ENCODE assay signal across 9 mouse cellular contexts in the genomic region with DNA sequence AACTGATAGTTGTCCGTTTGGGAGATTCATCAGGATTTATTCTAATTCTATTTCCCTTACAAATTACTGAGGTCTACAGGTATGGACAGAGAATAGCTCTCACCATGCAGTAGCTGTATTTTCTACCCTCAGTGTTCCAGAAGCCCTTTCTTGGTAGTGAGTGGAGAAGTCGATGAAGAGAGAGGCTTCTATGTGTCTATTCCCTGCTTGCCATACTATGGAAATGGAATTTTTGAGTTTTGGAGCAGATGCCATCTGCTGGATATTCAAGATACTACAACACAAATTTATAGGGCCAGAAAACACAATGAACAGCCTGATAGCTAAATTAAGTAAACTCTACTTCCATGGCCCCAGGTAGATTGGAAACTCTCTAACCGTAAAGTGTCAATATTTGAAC.
DNase-seq lines count a peak whose midpoint lies in the region; ATAC-seq and TF ChIP-seq lines count a peak whose summit lies in the region.
"Had no signal": no experiment of that assay in that cellular context is flagged by ENCODE, and none has a peak within 500 bp of the region (broad histone marks: within the 10 kb centered on the region; RNA-seq: fewer than 3 reads in every experiment).

No protein-coding gene starts in this region.

- no peak overlapping the region for H3K9ac ChIP-seq in intestine, embryonic 16.5 days (ENCODE audit: low read depth, low read length)
- no peak overlapping the region for H3K9ac ChIP-seq in neural tube, embryonic 15.5 days (replicated peaks)

- no peak overlapping the region for H3K4me2 ChIP-seq in intestine, embryonic 16.5 days (ENCODE audit: low read depth, low read length)
- peak overlapping the region; percentile 11; the same call in 1 of the 2 replicates for H3K4me2 ChIP-seq in neural tube, embryonic 15.5 days

- WGBS in intestine, embryonic 16.5 days = 26% methylated on average over 3 of the region's 3 CpGs
- WGBS in neural tube, embryonic 15.5 days = 24% methylated on average over 3 of the region's 3 CpGs

- ATAC-seq in intestine, embryonic 16.5 days = peak; percentile 50; the same call in 1 of the 2 replicates
- peak; percentile 90 for ATAC-seq in neural tube, embryonic 15.5 days (ENCODE audit: low FRiP score)

- H3K9me3 ChIP-seq in intestine, embryonic 16.5 days (ENCODE audit: control insufficient read depth, low read length) = no peaks in the 10 kb centered on the region
- no peaks in the 10 kb centered on the region for H3K9me3 ChIP-seq in neural tube, embryonic 15.5 days (replicated peaks)

- no peaks in the 10 kb centered on the region for H3K4me1 ChIP-seq in intestine, embryonic 16.5 days (ENCODE audit: control insufficient read depth, insufficient read depth, low read length)
- H3K4me1 ChIP-seq in neural tube, embryonic 15.5 days = peaks cover 12% of the 10 kb centered on the region

- H3K4me3 ChIP-seq in layer of hippocampus, adult 2 months = no peak overlapping the region; the same call in 1 of the 2 replicates
- no peak overlapping the region for H3K4me3 ChIP-seq in intestine, embryonic 16.5 days (ENCODE audit: low read length)
- H3K4me3 ChIP-seq in neural tube, embryonic 15.5 days (replicated peaks) = no peak overlapping the region
- H3K4me3 ChIP-seq: myocyte had no signal

- H3K36me3 ChIP-seq in intestine, embryonic 16.5 days (ENCODE audit: control insufficient read depth, insufficient read depth, low read length) = no peaks in the 10 kb centered on the region
- H3K36me3 ChIP-seq in neural tube, embryonic 15.5 days = no peaks in the 10 kb centered on the region

- no peaks in the 10 kb centered on the region for H3K27me3 ChIP-seq in intestine, embryonic 16.5 days (replicated peaks; ENCODE audit: control insufficient read depth, insufficient read depth, low read length)
- H3K27me3 ChIP-seq in neural tube, embryonic 15.5 days (replicated peaks) = no peaks in the 10 kb centered on the region

- peak; percentile 29 to 55 for DNase-seq in layer of hippocampus, adult 2 months (ENCODE audit: low spot score in 2 of 2)
- no peak for DNase-seq in layer of hippocampus, postnatal 25 days (ENCODE audit: extremely low spot score in 1 of 2, low spot score in 1 of 2)
- DNase-seq in Muller cell, postnatal 12 days (ENCODE audit: inconsistent ontology term) = peak; percentile 70
- peak; percentile 58 for DNase-seq in embryo, embryonic 9.5 days (ENCODE audit: extremely low spot score)
- DNase-seq in frontal cortex, postnatal 25 days (ENCODE audit: low spot score in 2 of 2) = no peak
- DNase-seq in right cerebral cortex, postnatal 25 days = no peak

- peak overlapping the region; percentile 71 for H3K27ac ChIP-seq in layer of hippocampus, adult 2 months
- no peak overlapping the region for H3K27ac ChIP-seq in intestine, embryonic 16.5 days (ENCODE audit: low read length)
- peak overlapping the region; percentile 73 for H3K27ac ChIP-seq in neural tube, embryonic 15.5 days (replicated peaks)

- peak; percentile 88 for TF ChIP-seq CTCF in layer of hippocampus, adult 2 months (conservative IDR thresholded peaks at IDR 0.05)

Comparison
In these comparisons a context has a peak if more than half of its experiments do, and no peak if none do; other contexts are left out.
1. DNase-seq: peak in layer of hippocampus, adult 2 months (2 of 2), Muller cell, postnatal 12 days (single experiment) and embryo, embryonic 9.5 days (single experiment); none in layer of hippocampus, postnatal 25 days (0 of 2), frontal cortex, postnatal 25 days (0 of 2) and right cerebral cortex, postnatal 25 days (single experiment).